Comparison of ENCODE assay signal across 8 mouse cellular contexts in the genomic region with DNA sequence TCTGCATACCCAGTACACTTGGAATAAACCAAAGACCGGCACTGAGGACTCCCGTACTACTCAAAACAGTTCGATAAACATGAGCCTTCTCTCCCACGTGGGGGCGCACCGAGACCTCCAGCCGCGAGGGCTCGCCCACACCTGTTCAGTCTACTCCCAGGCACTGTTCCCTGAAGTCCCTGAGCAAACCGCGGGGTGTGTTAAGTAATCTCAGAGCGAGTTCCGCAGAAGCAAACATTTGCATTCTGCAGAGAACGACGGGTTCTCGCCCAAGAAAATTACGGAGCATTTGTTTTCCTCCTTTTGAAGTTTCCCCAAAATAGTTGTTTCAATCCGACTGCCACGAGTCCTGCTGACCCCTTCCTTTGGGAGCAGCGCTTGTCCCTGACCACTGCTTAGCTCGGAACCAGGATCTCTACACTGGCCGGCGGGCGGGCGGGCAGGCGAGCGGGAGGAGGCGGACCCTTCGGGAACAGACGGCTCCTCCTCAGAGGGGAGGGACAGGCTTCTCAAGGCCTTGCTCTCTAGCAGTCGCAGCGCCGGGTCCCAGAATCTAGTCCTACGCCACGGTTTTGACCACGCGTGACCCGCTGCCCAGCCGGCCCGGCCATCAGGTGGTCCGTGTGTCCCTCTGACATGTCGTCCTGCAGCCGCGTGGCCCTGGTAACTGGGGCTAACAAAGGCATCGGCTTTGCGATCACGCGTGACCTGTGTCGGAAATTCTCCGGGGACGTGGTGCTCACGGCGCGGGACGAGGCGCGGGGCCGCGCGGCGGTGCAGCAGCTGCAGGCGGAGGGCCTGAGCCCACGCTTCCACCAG. TPM values are rescaled to one million over a fixed set of nuclear protein-coding genes. Genes with fewer than 3 reads are reported as not detected.
A peak's percentile ranks its signal among the peaks of the same experiment; 100 is the strongest.
DNase-seq lines count a peak whose midpoint lies in the region; ATAC-seq and TF ChIP-seq lines count a peak whose summit lies in the region.

A gene (plus strand): TSS at position 527 of the 819 bp plus-strand sequence.

- no peaks in the 10 kb centered on the region for H3K9me3 ChIP-seq in heart, embryonic 11.5 days (replicated peaks; ENCODE audit: control insufficient read depth, low read length)
- no peaks in the 10 kb centered on the region for H3K9me3 ChIP-seq in kidney, embryonic 15.5 days (replicated peaks)

- H3K4me3 ChIP-seq in bone marrow, adult 2 months (replicated peaks; ENCODE audit: control insufficient read depth, low read depth, low read length) = peak within 1 kb of the TSS; percentile 48
- H3K4me3 ChIP-seq in heart, embryonic 11.5 days (ENCODE audit: low read depth, low read length) = peak within 1 kb of the TSS; percentile 51
- peak within 1 kb of the TSS; percentile 48 for H3K4me3 ChIP-seq in kidney, embryonic 15.5 days (replicated peaks)
- H3K4me3 ChIP-seq in liver, adult 2 months (ENCODE audit: insufficient read depth, low read depth, low read length) = peak within 1 kb of the TSS; percentile 95

- DNase-seq in 3134 (ENCODE audit: extremely low read depth, insufficient read length, low spot score) = peak; percentile 90
- DNase-seq in liver, adult 2 months (ENCODE audit: extremely low read depth, low read depth, low spot score) = peak; percentile 59
- DNase-seq in spleen, postnatal 4 days (ENCODE audit: low spot score in 2 of 2) = peak; percentile 69 to 85

- H3K4me1 ChIP-seq in bone marrow, adult 2 months (ENCODE audit: control insufficient read depth, insufficient read depth, low read length) = peaks cover 3% of the 10 kb centered on the region; the same call in 1 of the 2 replicates
- H3K4me1 ChIP-seq in heart, embryonic 11.5 days (ENCODE audit: control insufficient read depth, insufficient read depth, low read length) = peaks cover 8% of the 10 kb centered on the region
- H3K4me1 ChIP-seq in kidney, embryonic 15.5 days = peaks cover 26% of the 10 kb centered on the region
- H3K4me1 ChIP-seq in liver, adult 2 months (ENCODE audit: control insufficient read depth, insufficient read depth, low read length) = peaks cover 6% of the 10 kb centered on the region

- H3K9ac ChIP-seq in heart, embryonic 11.5 days (ENCODE audit: low read depth, low read length) = peak within 1 kb of the TSS; percentile 54; the same call in 1 of the 2 replicates
- H3K9ac ChIP-seq in kidney, embryonic 15.5 days = peak within 1 kb of the TSS; percentile 36
- peak within 1 kb of the TSS; percentile 85 for H3K9ac ChIP-seq in liver, adult 2 months (ENCODE audit: low read depth, low read length)

- TF ChIP-seq POLR2A in bone marrow, adult 2 months (IDR thresholded peaks at IDR 0.05; ENCODE audit: borderline replicate concordance, control insufficient read depth, low read depth, low read length) = no peak; the same call in 1 of the 2 replicates
- no peak for TF ChIP-seq POLR2A in liver, adult 2 months (IDR thresholded peaks at IDR 0.05; ENCODE audit: extremely low read depth, insufficient read depth, low read length)

- H3K27me3 ChIP-seq in heart, embryonic 11.5 days (ENCODE audit: control insufficient read depth, insufficient read depth, low read length) = peaks cover 52% of the 10 kb centered on the region
- peaks cover 53% of the 10 kb centered on the region for H3K27me3 ChIP-seq in kidney, embryonic 15.5 days
- H3K27me3 ChIP-seq in liver, adult 2 months (ENCODE audit: control insufficient read depth, insufficient read depth, low read length) = peaks cover 7% of the 10 kb centered on the region; the same call in 1 of the 2 replicates

- no peaks in the 10 kb centered on the region for H3K36me3 ChIP-seq in heart, embryonic 11.5 days (ENCODE audit: control insufficient read depth, insufficient read depth, low read length)
- no peaks in the 10 kb centered on the region for H3K36me3 ChIP-seq in kidney, embryonic 15.5 days
- no peaks in the 10 kb centered on the region for H3K36me3 ChIP-seq in liver, adult 2 months (ENCODE audit: control insufficient read depth, insufficient read depth, low read length)

- H3K27ac ChIP-seq in bone marrow, adult 2 months (ENCODE audit: control insufficient read depth, insufficient read depth, low read depth, low read length, poor library complexity) = no peak within 1 kb of the TSS; the same call in 1 of the 2 replicates
- no peak within 1 kb of the TSS for H3K27ac ChIP-seq in heart, embryonic 11.5 days (ENCODE audit: low read depth, low read length)
- H3K27ac ChIP-seq in kidney, embryonic 15.5 days = no peak within 1 kb of the TSS
- no peak within 1 kb of the TSS for H3K27ac ChIP-seq in liver, adult 2 months (replicated peaks; ENCODE audit: insufficient read depth, low read depth, low read length)

- peak; percentile 71 for TF ChIP-seq CTCF in bone marrow, adult 2 months (IDR thresholded peaks at IDR 0.05; ENCODE audit: control insufficient read depth, insufficient read depth, low read length)
- TF ChIP-seq CTCF in liver, adult 2 months (IDR thresholded peaks at IDR 0.05; ENCODE audit: low read depth, low read length) = peak; percentile 73

- no peaks in the 10 kb centered on the region for H3K79me2 ChIP-seq in liver, adult 2 months (ENCODE audit: control insufficient read depth, insufficient read depth, low read length)

- peak within 1 kb of the TSS; percentile 85 for H3K4me2 ChIP-seq in heart, embryonic 11.5 days
- H3K4me2 ChIP-seq in kidney, embryonic 15.5 days = peak within 1 kb of the TSS; percentile 86

- under 1% methylated on average over 63 of the region's 63 CpGs for WGBS in bone marrow, adult 2 months
- WGBS in heart, embryonic 11.5 days (ENCODE audit: insufficient replicate concordance) = under 1% methylated on average over 63 of the region's 63 CpGs
- under 1% methylated on average over 63 of the region's 63 CpGs for WGBS in kidney, embryonic 15.5 days
- WGBS in liver, adult 2 months = 1% methylated on average over 63 of the region's 63 CpGs

- 0 out of 2 replicates have a peak, but pooled peaks have one; percentile 45 for ATAC-seq in erythroid progenitor cell, adult 5-6 weeks (replicated peaks; ENCODE audit: low FRiP score, poor library complexity, severe bottlenecking)
- ATAC-seq in heart, embryonic 11.5 days (replicated peaks; ENCODE audit: insufficient number of reproducible peaks, low FRiP score, low TSS enrichment) = no peak; the same call in 1 of the 2 replicates
- ATAC-seq in kidney, embryonic 15.5 days (replicated peaks; ENCODE audit: low FRiP score) = peak; percentile 89
- ATAC-seq in monocyte, adult 5-6 weeks (replicated peaks; ENCODE audit: insufficient number of reproducible peaks, low FRiP score, low TSS enrichment, poor library complexity, severe bottlenecking) = peak; percentile 50

RNA-seq across cellular contexts. Expression of the gene that starts here (rescaled TPM):
- 1.7 and 2.6 TPM in 2 replicates for polyA plus RNA-seq in bone marrow, adult 2 months (2011; ENCODE audit: insufficient read depth, insufficient read length, low replicate concordance, missing spikeins)
- total RNA-seq in erythroid progenitor cell, adult 5-6 weeks (2015; ENCODE audit: low replicate concordance) = not detected in 2 replicates
- total RNA-seq in erythroid progenitor cell, adult 5-6 weeks (2017; ENCODE audit: low replicate concordance) = 1.7 TPM in 1 of 2 replicates, not detected in the other
- polyA plus RNA-seq in heart, embryonic 11.5 days (2014; fragmentation: Nextera tagmentation; extraction: Ambion mirVana) = 0.25 and 0.36 TPM in 2 replicates
- 4.8 and 6.9 TPM in 2 replicates for polyA plus RNA-seq in kidney, embryonic 15.5 days (2015; fragmentation: Nextera tagmentation; extraction: Ambion mirVana)
- 0.92 and 1.8 TPM in 2 replicates for total RNA-seq in liver, adult 2 months (2014; rRNA removed)
- polyA plus RNA-seq in liver, adult 2 months (2012; rRNA removed) = 0.55 and 0.72 TPM in 2 replicates
- total RNA-seq in monocyte, adult 5-6 weeks (2017) = 0.53 to 1.1 TPM (median 0.87 TPM) in 3 replicates
